Mouse (Mus musculus): ENCODE data around the gene Elk4.

Elk4 gene

DNA sequence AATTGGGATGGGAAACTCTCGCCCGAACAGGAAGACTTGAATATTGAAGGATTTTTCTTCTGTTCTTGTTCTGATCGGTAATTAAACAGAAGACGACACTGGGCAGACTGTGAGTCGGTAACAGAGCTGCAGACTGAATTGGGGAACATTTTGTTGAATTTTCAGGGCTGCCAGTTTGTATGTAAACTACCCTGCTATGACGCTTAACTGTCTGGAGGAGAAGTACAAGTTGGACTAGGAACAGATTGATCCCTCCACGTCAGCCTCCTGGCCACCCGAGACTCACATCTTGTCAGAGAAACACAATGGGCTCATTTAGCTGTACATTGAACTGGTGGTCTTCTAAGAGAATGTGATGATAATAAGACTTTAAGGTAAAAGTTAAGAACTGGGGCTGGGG lies 5.5 kb downstream of the Elk4 start:
- no peak for DNase-seq (ENCODE audit: low read depth, low spot score)

DNA sequence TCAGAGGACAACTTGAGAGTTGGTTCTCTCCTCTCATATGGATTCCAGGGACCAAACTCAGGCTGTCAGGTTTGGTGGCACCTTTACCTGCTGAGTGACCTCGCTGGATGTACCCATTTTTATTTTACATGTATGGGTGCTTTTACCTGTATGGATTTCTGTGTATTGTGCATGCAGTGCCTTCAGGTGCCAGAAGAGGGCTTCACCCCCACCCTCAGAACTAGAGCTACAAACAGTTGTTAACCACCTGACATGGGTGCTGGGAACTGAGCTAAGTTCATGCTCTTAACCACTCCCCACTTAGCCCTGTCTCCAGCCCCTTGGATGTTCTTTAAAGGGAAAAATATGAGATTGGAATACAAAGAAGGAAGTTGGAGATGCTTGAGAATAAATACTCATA lies 7.4 kb downstream of the Elk4 start:
- DNase-seq (ENCODE audit: low read depth, low spot score) = no peak

DNA sequence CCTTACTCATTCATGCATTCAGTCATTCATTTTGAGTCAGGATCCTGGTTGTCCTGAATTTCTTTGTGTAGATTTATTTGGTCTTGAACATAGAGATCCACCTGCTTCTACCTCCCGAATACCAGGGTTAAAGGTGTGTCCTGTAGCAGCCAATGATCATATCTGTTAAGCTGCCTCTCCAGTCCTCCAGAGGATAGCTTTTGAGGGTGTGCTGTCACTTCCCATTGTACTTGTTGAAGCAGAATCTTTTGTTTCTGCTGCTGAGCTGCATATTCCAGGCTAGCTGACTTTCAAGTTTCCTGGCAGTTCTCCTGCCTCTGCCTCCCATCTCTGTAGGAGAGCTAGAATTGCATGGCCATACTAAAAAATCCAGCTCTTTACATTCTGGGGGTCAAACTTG lies 9.3 kb downstream of the Elk4 start:
- no peak for DNase-seq (ENCODE audit: low read depth, low spot score)

DNA sequence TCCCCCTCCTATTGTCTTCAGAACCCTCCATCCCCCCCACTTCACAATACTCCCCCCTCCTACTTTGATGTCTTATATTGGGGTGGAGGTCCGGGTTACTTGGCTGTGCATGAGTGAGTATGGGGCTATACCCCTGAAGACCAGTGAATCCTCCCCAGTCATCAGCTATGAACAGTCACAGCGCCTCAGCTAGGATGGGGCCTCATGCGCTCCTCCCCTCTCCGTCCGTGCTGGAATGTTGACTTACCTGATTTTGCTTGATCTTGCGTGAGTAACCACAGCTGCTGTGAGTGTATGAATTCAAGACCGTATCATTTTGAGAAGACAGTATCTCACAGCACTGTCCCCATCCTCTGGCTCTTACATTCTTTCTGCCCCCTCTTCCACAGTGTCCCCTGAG lies 12.5 kb downstream of the Elk4 start:
- DNase-seq (ENCODE audit: low read depth, low spot score) = no peak

DNA sequence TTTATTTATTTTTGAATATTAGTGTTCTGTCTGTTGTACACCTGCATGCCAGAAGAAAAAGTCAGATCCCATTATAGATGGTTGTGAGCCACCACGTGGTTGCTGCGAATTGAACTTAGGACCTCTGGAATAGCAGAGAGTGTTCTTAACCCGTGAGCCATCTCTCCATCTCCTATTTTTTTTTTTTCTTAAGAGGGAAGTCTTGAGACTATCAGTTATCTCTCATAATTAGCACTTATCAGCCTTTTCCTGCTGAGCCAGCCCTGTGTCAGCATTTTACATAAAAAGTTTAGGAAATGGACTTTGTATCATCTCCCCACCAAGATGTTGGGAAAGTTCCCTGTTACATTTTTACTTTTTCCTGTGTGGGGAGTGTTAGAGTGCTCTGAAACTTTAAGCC lies 14.7 kb downstream of the Elk4 start:
- no peak for DNase-seq (ENCODE audit: low read depth, low spot score)

DNA sequence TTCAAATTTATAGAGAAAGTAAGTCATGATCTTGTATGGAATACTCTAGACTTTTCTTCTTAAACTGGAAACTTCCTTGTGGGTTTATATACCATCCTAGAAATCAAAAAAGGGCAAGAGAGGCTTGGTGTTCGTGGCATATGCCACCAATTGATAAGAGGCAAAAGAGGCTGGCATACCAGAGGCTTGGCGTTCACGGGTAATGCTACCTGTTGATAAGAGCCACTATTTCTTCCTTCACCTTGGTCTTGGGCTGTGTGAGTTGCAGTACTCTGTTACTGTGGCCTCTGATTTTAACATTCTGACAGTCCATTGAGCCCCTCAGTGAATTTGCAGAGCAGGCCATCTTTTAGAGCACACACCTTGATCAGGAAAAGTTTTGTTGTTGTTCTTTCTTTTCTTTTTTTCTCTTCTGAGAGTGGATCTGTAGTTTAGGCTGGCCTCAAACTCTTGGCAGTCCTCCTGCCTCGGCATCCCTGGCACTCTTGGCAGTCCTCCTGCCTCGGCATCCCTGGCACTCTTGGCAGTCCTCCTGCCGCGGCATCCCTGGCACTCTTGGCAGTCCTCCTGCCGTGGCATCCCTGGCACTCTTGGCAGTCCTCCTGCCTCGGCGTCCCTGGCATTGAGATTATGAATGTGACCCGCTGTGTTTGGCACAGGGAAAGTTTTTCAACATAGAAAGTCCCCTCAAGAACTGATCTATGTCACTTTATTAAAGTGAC lies 19.7 kb downstream of the Elk4 start:
- DNase-seq (ENCODE audit: low read depth, low spot score) = no peak

DNA sequence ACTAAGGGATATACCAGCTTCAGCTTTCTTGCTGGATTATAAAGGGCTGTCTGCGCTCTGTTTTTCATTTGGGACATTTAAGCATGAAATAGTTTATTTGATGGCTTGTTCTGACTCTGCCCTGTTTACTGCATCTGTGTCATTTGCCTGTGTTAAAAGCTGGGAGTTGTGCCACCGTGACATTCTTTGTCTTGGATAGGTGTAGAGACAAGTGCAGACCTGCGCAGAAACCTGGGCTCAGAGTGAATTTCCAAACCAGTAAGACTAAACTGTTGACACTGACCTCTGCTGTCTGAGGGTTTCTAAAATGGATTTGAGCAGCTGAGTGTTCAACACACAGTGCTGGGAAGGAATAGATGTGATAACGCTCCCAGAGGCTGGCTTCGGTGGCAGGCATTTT lies 20.6 kb downstream of the Elk4 start:
- no peak for DNase-seq (ENCODE audit: low read depth, low spot score)

DNA sequence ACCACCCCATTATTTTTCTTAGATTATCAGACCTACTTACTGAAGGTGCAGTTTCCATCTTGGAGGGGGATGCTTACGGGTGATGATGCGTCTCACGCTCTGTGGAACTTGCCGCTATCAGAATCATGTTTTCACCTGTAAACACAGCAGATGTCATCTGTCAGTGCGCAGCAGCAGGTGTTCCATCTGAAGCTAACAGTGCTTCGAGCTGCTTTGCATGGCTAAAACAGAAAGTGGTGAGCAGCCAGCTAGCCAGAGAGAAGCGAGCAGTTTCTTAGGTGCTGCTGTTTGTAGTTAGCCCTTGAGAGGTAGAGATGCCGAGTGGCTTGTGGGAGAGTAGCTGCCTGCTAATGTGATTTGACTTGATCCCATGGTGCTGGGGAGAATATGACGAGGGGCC lies 21.0 kb downstream of the Elk4 start:
- DNase-seq (ENCODE audit: low read depth, low spot score) = no peak

DNA sequence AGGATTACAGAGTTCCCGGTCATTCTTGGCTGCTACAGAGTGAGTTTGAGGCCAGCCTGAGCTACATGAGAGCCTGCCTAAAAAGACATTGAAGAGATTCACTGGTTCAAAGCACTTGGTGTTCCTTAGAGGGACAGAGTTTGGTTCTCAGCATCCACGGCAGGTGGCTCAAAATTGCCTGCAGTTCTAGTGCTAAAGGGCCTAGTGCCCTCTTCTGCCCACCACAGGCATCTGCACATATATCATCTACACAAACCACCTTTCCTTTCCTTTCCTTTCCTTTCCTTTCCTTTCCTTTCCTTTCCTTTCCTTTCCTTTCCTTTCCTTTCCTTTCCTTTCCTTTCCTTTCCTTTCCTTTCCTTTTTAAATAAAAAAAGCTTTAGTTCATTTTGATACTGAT lies 23.2 kb downstream of the Elk4 start:
- no peak for DNase-seq (ENCODE audit: low read depth, low spot score)

DNA sequence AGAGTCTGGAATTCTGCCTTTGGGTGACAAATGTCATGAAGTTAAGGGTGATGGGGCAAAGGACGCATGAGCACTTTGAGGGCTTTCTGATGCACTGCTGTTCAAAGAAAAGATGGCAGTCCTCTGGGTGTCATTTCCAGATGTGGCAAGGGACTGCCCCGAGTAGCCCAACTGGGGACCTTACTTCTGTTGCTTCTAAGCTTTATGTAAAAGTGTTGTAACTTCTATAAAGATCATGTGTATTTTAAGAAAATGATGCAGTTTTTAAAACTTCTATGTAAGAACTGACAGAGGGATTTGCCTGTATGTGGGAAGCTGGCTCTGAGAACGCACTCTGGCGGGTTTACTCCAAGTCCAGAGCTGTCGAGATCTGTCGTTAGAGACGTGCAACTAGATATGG lies 24.8 kb downstream of the Elk4 start:
- no peak for DNase-seq (ENCODE audit: low read depth, low spot score)

DNA sequence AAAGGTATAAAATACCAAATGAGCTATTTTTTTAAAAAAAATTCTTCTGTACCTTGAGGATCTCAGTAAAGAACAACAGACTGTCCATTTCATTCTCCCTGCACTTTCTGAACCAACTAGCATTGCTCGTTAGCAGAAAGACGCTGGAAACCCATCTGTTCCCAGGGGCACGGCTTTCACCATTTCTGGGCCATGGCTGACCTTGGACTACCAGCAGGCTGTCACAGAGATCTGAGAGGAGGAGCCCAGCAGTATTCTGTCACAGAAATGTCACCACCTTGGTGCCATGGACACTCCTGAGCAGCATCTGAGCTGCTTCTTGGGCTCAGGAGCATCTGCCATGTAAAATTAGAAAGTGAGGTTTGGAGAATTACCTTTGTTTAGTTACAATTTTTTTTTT lies 30.3 kb downstream of the Elk4 start:
- DNase-seq (ENCODE audit: low read depth, low spot score) = no peak

DNA sequence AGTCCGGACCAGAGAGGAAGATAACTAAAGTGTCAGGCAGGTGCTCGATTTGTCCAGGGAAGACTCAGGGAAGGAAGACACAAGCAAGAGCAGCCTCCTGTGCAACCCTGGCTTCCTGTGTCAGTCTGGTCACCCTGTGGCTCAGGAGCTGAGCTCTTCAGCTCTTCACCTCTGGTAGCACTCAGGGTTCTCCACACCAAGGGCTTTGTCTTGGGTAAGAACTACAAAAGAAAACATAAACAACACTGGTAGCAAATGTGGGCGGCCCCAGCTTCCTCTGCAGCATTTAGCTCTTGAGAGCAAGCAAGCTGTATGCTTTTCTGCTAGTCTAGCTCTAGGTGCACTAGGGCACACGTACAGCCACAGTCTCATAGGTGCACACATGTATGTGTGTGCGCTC lies 31.3 kb downstream of the Elk4 start:
- DNase-seq (ENCODE audit: low read depth, low spot score) = no peak

DNA sequence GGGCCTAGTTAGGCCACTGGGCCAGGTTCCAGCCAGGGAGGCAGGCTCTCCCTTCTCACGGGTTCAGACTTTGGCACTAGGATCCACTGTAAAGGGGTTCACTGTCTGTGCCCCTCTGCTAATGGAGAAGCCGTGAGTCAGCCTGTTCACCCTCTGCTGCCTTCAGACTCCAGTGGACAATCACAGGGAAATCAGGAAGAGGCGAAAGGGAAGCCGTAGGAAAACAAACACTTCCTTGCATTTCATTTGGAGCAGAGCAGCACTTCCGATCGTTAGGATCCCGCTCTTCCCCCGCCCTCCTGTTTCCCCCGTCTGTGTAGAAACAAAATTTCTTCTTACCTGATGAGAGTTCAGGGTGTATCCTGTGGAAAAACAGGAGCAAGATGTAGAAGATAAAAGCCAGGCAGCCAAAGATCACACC lies 32.8 kb downstream of the Elk4 start:
- DNase-seq (ENCODE audit: low read depth, low spot score) = no peak

DNA sequence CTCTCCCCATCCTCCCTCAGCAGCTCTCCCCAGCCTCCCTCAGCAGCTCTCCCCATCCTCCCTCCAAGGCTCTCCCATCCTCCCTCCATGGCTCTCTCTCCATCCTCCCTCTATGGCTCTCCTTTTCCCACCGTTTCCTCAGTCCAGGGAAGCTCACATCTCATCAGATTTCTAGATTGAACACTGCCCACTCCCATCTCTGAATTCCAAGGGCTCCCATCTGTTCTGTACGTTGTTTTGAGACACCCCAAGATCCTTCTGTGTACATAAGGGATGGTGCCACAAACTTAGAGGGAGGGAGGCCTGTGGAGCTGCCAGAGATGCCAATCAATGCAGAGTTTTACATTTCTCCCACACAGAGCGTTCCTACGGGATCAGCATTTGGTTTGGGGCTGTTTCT lies 36.4 kb downstream of the Elk4 start:
- no peak for DNase-seq (ENCODE audit: low read depth, low spot score)

DNA sequence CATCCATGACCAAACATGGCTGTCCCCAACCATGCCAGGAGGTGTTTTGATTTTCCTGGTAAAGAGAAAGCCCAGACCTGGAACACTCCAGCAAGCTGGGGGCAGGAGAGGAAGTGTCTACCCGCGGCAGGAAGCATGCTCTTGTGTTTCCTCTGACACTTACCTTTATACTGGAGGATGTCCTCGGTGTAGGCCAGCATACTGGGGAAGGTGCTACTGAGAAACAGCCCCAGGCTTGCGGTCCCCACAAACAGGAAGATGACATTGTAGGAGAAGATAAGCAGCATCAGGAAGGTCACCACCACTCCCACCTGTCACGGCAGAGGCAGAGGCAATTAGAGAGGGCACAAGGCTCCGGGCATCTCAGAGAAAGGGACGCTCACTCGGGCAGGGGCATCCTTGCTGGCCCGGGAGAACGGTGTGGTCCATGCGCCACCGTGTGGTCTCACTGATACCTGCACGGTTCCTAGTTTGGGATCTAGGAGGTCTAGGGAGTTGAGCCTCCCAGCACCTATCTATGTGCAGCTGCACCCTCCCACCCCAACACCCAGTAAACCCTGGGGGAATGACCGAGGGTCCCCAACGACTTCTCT lies 38.8 kb downstream of the Elk4 start:
- no peak for DNase-seq (ENCODE audit: low read depth, low spot score)

DNA sequence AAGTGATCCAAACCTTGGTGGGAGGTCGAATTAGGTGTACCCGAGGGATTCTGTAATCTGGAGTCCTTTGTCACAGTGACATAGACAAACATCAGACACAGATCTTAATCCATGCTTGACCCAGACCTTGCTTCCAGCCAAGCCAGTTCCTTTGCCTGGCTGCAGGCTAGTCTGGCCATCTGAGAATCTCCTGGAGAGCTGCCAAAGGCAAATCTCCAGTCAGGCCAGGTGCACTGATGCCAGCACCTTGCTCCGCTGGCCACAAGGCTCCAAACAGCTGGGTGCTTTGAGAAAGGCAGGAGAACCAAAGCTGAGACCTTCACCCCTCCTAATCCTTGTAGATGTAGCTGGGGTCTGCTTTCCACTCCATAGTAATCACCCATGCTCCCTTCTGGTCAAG lies 44.3 kb downstream of the Elk4 start:
- no peak for DNase-seq (ENCODE audit: low read depth, low spot score)

DNA sequence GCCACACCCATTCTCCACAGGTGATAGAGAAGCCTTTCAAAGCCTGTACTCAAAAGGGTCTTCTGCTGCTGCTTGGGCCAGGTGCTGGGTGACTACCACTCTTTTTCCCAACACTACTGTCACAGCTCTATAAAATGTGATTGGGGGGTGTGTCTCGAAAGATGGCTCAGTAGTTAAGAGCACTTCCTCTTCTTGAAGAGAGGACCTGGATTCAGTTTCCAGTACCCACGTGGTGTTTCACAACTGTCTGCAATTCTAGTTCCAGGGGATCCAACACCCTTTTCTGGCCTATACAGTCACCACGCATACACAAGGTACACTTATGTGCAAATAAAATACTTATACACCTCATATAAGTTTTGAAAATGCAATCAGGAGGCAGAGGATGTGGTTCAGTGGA lies 47.0 kb downstream of the Elk4 start:
- no peak for DNase-seq (ENCODE audit: low read depth, low spot score)

DNA sequence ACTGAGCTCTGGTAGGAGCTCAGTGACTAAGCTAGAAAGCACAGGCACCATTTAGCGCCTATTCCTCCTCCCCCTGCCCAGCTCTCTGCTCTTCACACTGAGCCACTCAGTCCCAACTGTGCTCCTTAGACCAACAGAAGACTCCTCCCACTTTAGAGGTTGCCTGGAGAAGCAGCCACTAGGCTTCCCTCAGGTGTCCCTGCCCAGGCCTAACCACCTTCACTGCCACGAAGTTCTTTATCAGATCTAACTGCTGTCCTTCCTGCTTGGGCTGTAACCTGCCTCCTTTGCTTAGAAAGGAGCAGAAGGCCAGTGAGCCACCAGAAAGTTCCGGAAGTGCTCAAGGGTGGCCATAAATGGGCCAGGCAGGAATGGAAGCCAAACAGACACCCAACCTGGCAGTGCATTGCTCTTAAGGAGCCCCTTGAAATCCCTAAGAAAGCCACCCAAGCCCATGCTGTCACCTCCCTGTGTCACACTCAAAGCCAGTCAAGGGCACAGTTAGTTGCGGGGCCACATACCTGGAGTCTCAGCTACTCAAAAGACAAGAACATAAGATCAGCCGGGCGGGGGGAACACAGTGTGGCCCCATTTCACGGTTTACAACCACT lies 47.8 kb downstream of the Elk4 start:
- no peak for DNase-seq (ENCODE audit: low read depth, low spot score)

DNA sequence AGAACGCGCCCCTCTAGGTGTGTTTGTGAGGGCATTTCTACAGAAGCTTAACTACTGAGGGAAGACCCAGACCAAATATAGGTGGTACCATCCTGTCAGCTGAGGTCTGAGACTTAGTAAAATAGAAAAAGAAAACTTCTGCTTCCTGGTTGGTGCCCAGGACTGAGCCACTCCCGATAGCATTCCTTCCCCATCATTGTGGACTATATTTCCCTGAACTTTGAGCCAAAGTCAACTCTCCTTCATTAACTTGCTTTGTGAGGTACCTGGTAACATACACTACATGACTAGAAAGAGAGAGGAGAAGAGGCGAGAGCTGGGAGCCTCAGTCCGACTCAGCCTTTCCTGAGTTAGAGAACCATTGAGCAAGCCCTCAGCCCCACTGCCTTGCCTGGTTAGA lies 51.2 kb downstream of the Elk4 start:
- no peak for DNase-seq (ENCODE audit: low read depth, low spot score)

DNA sequence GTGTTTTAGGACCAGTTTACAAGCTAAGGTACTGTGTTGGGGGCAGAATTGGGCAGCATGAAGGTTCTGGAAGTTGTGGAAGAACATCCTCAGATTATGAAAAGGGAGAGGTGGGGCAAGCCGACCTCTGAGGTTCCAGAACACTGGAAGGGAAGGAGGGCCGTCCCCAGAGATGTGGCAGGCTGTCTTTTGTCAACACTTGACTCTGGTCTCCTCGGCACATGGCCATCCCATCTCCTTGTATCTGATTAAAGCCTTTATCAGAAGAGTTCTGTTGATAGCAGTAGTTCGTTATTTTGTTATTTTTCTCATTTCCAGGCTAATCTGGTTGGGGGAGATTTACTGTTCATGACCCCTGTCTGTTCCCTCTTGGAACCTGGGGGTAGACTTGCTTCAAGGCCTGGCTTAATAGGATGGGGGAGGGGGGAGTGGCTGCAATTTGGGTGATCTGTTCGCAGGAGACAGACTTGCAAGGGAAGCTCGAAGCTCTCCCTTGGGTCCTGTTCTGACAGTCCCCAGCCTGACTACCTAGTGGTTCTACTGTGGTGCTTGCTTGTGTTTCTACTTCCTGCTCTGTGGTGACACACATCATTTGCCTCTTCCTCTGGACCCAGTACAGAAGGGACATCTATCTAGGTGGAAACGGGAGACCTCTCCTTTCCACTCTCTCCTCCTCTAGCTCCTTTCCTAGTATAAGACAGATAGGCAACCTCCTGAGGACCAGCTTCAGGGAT lies 52.8 kb downstream of the Elk4 start:
- no peak for DNase-seq (ENCODE audit: low read depth, low spot score)

DNA sequence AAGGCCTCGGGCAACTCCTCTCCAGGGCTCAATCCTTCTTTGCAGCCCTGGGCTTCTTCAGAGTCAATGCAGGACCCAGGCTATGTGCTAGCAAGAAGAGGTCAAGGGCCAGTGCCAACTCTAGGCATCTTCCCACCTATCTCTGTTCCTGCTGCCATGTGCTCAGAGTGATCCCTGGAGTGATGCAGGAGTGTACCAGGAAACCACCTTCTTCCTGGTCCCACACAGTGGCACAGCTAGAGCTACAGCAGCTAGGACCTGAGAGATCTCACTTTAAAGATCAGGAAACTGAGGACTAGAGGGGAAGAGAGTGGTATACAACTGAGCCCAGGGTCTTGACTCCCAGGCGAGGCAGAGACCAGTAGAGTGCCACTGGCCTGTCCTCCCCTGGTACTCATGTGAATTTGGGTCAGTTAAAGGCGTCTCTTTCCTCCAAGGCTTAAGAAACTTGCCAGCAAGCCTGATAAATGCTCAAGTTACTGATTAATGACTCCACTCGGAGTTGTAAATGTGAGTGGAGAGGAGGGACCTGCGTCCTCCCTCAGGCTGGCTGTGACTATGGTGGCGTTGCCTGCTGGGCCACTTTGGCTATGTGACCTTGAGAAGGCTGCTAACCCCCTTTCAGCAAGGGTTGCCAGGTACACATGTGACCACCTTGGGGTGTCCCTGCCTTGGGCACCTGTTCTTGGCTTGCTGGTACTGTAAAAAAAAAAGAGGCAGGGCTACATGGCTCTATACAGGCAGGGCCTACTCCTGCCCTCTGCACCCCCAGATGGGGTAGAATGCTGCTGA lies 54.5 kb downstream of the Elk4 start:
- no peak for DNase-seq (ENCODE audit: low read depth, low spot score)

DNA sequence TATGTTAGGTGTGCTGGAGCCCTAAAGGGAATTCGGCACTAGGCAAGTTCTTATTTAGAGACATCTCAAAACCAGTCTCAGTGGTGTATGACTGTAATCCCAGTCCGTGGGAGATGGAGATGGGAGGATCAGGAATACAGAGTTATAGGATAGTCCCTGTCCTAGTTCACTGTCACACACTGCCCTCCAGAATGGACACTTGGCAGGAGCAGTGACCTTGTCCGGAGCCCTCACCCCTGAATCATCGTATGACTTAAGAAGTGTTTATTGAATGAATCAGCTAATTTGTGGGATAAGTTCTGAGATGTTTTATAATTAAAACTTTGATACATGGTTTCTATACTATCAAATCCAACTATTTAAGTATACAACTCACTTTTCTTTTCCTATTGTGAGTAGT lies 55.7 kb downstream of the Elk4 start:
- DNase-seq (ENCODE audit: low read depth, low spot score) = no peak
